Mouse (Mus musculus): Measurements from ENCODE around the gene Hltf. TPM values are rescaled to one million over a fixed set of nuclear protein-coding genes. Genes with fewer than 3 reads are reported as not detected.
"Not testable (repeated sequence)": the region's sequence is repeated elsewhere in the genome, so short reads cannot be mapped to it uniquely, and the experiment has no call there.

The Hltf gene
- 15.3 and 18.0 TPM in 2 replicates for polyA plus RNA-seq (2015; fragmentation: Nextera tagmentation; extraction: Ambion mirVana)

DNA sequence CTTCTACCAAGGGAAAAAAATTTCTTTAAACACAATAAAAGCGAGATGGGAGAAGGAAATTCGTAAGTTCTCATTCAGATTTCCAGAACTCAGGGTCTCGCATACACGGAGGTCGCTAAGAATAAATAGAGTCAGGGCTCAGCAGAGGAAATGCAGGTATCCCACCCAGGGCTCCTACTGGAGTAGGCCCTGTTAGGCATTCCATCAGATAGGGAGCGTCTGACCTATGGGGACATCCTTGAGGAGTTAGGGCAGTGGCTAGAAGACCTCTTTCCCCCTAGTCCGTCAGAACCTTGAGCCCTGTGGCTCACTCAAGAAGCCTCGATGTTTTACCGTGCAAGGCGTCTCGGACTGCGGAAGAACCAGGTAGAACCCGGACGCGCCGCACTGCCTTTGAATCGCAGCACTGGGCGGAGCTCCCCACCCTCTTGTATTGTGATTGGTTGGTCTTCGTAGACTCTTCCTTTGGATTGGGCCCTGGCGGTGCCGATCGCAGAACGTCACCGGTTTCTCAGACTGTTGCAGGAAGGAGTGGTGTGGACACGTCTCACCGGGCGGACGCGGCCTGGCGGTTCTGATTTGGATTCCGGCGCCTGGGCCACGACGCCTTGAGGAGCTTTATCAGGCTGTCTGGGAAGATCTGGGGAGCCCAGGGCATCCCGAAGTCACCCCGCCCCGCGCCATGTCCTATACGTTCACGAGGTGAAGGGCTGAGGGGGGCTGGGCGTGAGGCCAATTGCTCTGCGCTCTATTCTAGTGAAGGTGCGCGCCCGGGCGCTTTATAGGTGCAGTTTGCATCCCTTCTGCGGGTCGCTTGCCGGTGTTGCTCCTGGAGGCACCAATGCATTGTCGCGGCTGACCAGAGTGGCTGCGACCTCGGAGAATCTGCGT lies at the start of gene Hltf:
Gene Hltf, plus strand, starts transcription at position 506 of the 891 bp plus-strand sequence.
- Histone ChIP-seq H3K27me3 (ENCODE audit: control insufficient read depth, insufficient read depth, low read length) (no peaks in the 10 kb centered on the region), H3K4me3 (replicated peaks; ENCODE audit: low read length) (peak within 1 kb of the TSS; percentile 84), H3K36me3 (ENCODE audit: control insufficient read depth, insufficient read depth, low read length) (peaks cover 5% of the 10 kb centered on the region), H3K4me2 (ENCODE audit: low read depth, low read length) (peak within 1 kb of the TSS; percentile 59), H3K9ac (ENCODE audit: low read length) (peak within 1 kb of the TSS; percentile 84), H3K4me1 (ENCODE audit: control insufficient read depth, insufficient read depth, low read length) (peaks cover 3% of the 10 kb centered on the region; the same call in 1 of the 2 replicates), H3K27ac (ENCODE audit: low read length) (peak within 1 kb of the TSS; percentile 57; the same call in 1 of the 2 replicates), H3K9me3 (replicated peaks; ENCODE audit: control insufficient read depth, low read length) (no peaks in the 10 kb centered on the region)
- WGBS, result under 1% methylated on average over 51 of the region's 54 CpGs
- peak; percentile 100 for ATAC-seq (ENCODE audit: insufficient read depth, low FRiP score)

DNA sequence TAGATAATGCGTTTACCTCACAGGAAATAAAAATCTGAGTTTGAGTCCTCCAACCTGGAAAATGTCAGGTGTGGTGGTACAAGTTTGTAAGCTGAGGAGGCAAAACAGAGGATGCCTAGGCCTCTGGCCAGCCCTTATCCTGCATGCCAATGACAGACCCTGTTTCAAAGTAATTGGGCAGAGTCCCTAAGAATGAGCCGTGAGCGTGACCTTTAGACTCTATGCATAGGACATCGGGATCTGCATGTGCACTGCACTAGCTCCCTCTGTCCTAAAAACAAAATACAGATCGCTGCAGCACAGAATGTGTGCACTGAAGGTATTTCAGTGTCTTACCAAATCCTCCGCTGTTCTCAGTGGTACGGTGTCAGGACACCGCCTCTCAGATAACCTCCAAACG lies 47.1 kb upstream of the Hltf start:
- no peak for ATAC-seq (ENCODE audit: insufficient read depth, low FRiP score)
- H3K36me3 ChIP-seq (ENCODE audit: control insufficient read depth, insufficient read depth, low read length), result peaks cover 8% of the 10 kb centered on the region
- H3K4me1 ChIP-seq (ENCODE audit: control insufficient read depth, insufficient read depth, low read length), result no peaks in the 10 kb centered on the region
- H3K9me3 ChIP-seq (replicated peaks; ENCODE audit: control insufficient read depth, low read length), result no peaks in the 10 kb centered on the region
- no peak overlapping the region for H3K4me3 ChIP-seq (replicated peaks; ENCODE audit: low read length)
- WGBS, result 89% methylated on average over 9 of the region's 9 CpGs
- no peak overlapping the region for H3K9ac ChIP-seq (ENCODE audit: low read length)
- H3K4me2 ChIP-seq (ENCODE audit: low read depth, low read length), result no peak overlapping the region
- no peaks in the 10 kb centered on the region for H3K27me3 ChIP-seq (ENCODE audit: control insufficient read depth, insufficient read depth, low read length)
- no peak overlapping the region for H3K27ac ChIP-seq (ENCODE audit: low read length)

DNA sequence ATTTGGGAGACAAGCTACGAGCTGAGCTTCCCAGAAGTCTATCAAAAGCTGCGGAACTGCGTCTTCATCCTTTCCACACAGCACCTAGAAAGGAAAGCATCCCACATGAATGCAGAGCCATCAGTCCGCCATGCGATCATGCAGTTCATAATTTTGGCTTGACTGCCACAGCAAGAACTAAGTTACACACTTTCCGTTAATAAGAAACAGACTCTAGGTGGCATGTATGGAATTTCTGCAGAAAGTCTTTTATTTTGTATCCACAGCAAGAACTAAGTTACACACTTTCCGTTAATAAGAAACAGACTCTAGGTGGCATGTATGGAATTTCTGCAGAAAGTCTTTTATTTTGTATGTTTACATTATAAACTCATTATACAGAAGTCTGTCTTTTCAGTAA lies 46.7 kb upstream of the Hltf start:
- 70% methylated on average over 7 of the region's 7 CpGs for WGBS
- not testable (repeated sequence) for H3K9ac ChIP-seq (ENCODE audit: low read length); H3K9me3 ChIP-seq (replicated peaks; ENCODE audit: control insufficient read depth, low read length); H3K4me3 ChIP-seq (replicated peaks; ENCODE audit: low read length); ATAC-seq (ENCODE audit: insufficient read depth, low FRiP score); H3K4me2 ChIP-seq (ENCODE audit: low read depth, low read length); H3K27ac ChIP-seq (ENCODE audit: low read length); H3K27me3 ChIP-seq (ENCODE audit: control insufficient read depth, insufficient read depth, low read length); H3K4me1 ChIP-seq (ENCODE audit: control insufficient read depth, insufficient read depth, low read length); H3K36me3 ChIP-seq (ENCODE audit: control insufficient read depth, insufficient read depth, low read length)

DNA sequence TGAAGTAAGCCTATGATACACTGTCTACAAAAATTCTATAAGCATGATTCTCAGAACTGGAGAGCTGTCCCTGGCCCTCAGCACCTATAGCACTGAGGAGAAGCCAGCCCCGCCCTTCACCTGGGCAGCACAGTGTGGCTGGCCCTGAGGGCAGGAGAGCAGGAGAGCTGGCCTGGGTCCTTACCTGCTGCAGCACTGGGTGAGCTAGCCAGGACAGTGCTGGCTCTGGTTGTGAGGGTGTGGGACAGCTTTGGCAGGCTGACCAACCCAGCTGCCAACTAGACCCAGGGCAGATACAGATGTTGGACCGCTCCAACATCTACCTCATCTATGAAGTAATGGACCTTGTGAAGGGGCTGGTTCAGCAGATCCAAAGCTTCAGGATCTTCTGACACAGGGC lies 43.2 kb upstream of the Hltf start:
- H3K9ac ChIP-seq (ENCODE audit: low read length), result no peak overlapping the region
- no peak for ATAC-seq (ENCODE audit: insufficient read depth, low FRiP score)
- 98% methylated on average over 2 of the region's 2 CpGs for WGBS

DNA sequence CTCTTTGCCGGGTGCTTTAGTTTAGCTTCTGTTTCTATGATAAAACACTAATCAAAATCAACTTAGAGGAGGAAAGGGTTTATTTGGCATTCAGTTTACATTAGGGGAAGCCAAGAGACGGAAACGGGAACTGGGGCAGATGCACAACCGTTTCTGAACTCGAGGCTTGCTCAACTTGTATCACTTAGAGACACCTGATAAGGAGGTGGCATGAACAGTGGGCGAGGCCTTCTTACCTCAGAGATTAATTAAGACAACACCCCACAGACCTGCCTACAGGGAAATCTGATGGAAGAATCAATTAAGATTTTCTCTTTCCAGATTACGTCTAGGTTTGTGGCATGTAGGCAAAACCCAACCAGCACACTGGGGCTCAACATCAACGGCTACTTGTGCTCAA lies 39.5 kb upstream of the Hltf start:
- Histone ChIP-seq H3K27ac (ENCODE audit: low read length) (no peak overlapping the region), H3K36me3 (ENCODE audit: control insufficient read depth, insufficient read depth, low read length) (peaks cover 16% of the 10 kb centered on the region; the same call in 1 of the 2 replicates), H3K4me1 (ENCODE audit: control insufficient read depth, insufficient read depth, low read length) (no peaks in the 10 kb centered on the region), H3K9me3 (replicated peaks; ENCODE audit: control insufficient read depth, low read length) (no peaks in the 10 kb centered on the region), H3K4me3 (replicated peaks; ENCODE audit: low read length) (no peak overlapping the region), H3K27me3 (ENCODE audit: control insufficient read depth, insufficient read depth, low read length) (no peaks in the 10 kb centered on the region), H3K9ac (ENCODE audit: low read length) (no peak overlapping the region), H3K4me2 (ENCODE audit: low read depth, low read length) (no peak overlapping the region)
- ATAC-seq (ENCODE audit: insufficient read depth, low FRiP score), result no peak
- 76% methylated on average over 8 of the region's 8 CpGs for WGBS

More for the DNA sequence above, 43.2 kb upstream of the Hltf start:
- Histone ChIP-seq H3K27ac (ENCODE audit: low read length) (no peak overlapping the region), H3K4me2 (ENCODE audit: low read depth, low read length) (no peak overlapping the region), H3K9me3 (replicated peaks; ENCODE audit: control insufficient read depth, low read length) (no peaks in the 10 kb centered on the region), H3K36me3 (ENCODE audit: control insufficient read depth, insufficient read depth, low read length) (peaks cover 5% of the 10 kb centered on the region), H3K4me3 (replicated peaks; ENCODE audit: low read length) (no peak overlapping the region), H3K27me3 (ENCODE audit: control insufficient read depth, insufficient read depth, low read length) (no peaks in the 10 kb centered on the region), H3K4me1 (ENCODE audit: control insufficient read depth, insufficient read depth, low read length) (no peaks in the 10 kb centered on the region)

DNA sequence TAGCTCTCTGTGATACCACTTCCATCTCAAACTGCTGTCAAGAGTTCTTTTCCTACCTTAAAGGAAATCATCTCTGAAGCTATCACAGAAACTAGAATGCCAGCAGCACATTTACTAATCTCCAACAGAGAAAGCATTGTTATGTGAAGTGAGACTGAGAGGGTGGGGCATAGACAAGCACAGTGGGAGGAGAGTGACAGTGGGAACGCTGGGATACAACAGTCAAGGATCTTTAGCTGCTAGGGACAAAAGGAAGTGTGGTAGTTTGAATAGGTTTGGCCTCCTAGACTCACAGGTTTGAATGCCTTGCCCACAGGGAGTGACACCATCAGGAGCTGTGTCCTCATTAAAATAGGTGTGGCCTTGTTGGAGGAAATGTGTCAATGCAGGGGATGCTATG lies 33.8 kb upstream of the Hltf start:
- Histone ChIP-seq H3K4me1 (ENCODE audit: control insufficient read depth, insufficient read depth, low read length) (no peaks in the 10 kb centered on the region), H3K4me3 (replicated peaks; ENCODE audit: low read length) (no peak overlapping the region), H3K27ac (ENCODE audit: low read length) (no peak overlapping the region), H3K9me3 (replicated peaks; ENCODE audit: control insufficient read depth, low read length) (no peaks in the 10 kb centered on the region), H3K27me3 (ENCODE audit: control insufficient read depth, insufficient read depth, low read length) (no peaks in the 10 kb centered on the region), H3K36me3 (ENCODE audit: control insufficient read depth, insufficient read depth, low read length) (peaks cover 28% of the 10 kb centered on the region), H3K9ac (ENCODE audit: low read length) (no peak overlapping the region), H3K4me2 (ENCODE audit: low read depth, low read length) (no peak overlapping the region)
- 65% methylated on average over 1 of the region's 1 CpGs for WGBS
- no peak for ATAC-seq (ENCODE audit: insufficient read depth, low FRiP score)

DNA sequence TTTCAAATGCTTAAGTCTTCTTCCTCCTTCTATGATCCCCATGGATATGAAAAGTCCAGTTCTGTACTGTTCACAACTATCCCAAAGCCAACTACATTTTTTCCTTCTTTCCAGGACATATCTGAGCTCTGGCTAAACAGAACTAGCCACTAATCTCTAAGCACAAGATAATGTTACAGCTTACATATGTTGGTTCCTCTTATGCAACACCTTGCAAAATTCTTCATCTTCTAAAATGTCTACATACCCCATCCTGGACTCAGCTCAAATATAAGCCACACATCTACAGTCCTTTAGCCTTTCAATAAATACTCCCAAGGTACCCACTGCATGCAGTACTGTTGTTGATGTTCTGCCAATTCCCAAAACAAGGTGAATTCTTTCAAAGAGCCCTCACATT lies 31.1 kb upstream of the Hltf start:
- Histone ChIP-seq H3K9me3 (replicated peaks; ENCODE audit: control insufficient read depth, low read length) (no peaks in the 10 kb centered on the region), H3K27ac (ENCODE audit: low read length) (0 out of 2 replicates have a peak overlapping the region, but pooled peaks have one; percentile 38), H3K36me3 (ENCODE audit: control insufficient read depth, insufficient read depth, low read length) (peaks cover 21% of the 10 kb centered on the region), H3K4me3 (replicated peaks; ENCODE audit: low read length) (no peak overlapping the region), H3K9ac (ENCODE audit: low read length) (no peak overlapping the region), H3K4me2 (ENCODE audit: low read depth, low read length) (no peak overlapping the region), H3K27me3 (ENCODE audit: control insufficient read depth, insufficient read depth, low read length) (no peaks in the 10 kb centered on the region), H3K4me1 (ENCODE audit: control insufficient read depth, insufficient read depth, low read length) (no peaks in the 10 kb centered on the region)
- no peak for ATAC-seq (ENCODE audit: insufficient read depth, low FRiP score)

DNA sequence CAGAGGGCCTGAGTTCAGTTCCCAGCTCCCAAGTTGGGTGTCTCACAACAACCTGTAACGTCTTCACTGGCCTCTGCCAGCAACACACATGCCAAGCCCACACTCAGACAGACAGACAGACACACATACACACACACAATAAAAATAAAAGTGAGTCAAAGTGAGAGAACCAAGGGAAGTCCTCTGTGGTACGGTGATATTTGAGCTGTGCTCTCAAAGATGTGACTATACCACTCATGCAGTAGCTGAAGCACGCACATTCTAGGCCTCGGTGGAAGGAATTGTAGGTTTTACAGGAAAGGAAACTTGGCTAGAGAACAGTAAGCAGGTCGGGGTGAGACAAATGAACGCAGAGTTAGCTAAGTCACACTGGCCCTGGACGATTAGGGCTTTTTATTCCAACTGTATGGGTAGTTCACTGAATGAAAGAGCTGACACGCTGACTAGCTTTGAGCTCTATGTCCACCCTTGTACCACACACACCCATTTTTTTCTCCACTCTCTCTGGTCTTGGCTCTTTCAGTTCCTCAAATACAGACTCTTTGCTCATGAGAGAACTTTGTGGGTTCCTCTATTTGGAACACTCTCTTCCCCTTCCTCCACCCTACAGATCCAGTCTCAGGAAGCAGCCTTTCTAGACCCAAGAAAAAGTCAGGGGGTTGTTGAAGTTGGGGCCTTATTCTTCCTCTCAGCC lies 30.5 kb upstream of the Hltf start:
- Histone ChIP-seq H3K4me1 (ENCODE audit: control insufficient read depth, insufficient read depth, low read length) (no peaks in the 10 kb centered on the region), H3K9me3 (replicated peaks; ENCODE audit: control insufficient read depth, low read length) (no peaks in the 10 kb centered on the region), H3K36me3 (ENCODE audit: control insufficient read depth, insufficient read depth, low read length) (peaks cover 21% of the 10 kb centered on the region), H3K4me2 (ENCODE audit: low read depth, low read length) (no peak overlapping the region), H3K27me3 (ENCODE audit: control insufficient read depth, insufficient read depth, low read length) (no peaks in the 10 kb centered on the region), H3K9ac (ENCODE audit: low read length) (no peak overlapping the region), H3K27ac (ENCODE audit: low read length) (peak overlapping the region; percentile 38; the same call in 1 of the 2 replicates), H3K4me3 (replicated peaks; ENCODE audit: low read length) (no peak overlapping the region)
- 91% methylated on average over 8 of the region's 8 CpGs for WGBS
- no peak for ATAC-seq (ENCODE audit: insufficient read depth, low FRiP score)

DNA sequence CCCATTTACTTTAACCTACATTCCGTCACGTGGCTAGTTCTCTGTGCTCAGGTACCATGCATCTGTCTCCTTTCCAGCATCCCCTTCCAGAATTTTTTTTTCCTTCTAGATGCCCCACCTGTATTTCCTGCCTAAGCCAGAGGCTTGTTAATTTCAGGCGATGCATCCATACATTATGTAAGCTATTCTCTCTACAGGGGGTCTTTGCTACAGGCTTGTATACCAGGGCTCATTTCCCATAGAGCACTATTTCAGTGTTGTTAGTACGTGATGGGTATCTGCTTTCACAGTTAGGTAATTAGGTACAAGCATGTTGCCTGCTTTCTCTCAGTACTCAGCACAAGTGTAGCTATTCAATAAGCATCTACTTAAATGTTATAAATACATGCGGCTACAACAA lies 29.8 kb upstream of the Hltf start:
- WGBS, result 93% methylated on average over 5 of the region's 5 CpGs
- Histone ChIP-seq H3K27ac (ENCODE audit: low read length) (no peak overlapping the region), H3K27me3 (ENCODE audit: control insufficient read depth, insufficient read depth, low read length) (no peaks in the 10 kb centered on the region), H3K4me3 (replicated peaks; ENCODE audit: low read length) (no peak overlapping the region), H3K4me1 (ENCODE audit: control insufficient read depth, insufficient read depth, low read length) (no peaks in the 10 kb centered on the region), H3K4me2 (ENCODE audit: low read depth, low read length) (no peak overlapping the region), H3K36me3 (ENCODE audit: control insufficient read depth, insufficient read depth, low read length) (peaks cover 15% of the 10 kb centered on the region), H3K9ac (ENCODE audit: low read length) (no peak overlapping the region), H3K9me3 (replicated peaks; ENCODE audit: control insufficient read depth, low read length) (no peaks in the 10 kb centered on the region)
- ATAC-seq (ENCODE audit: insufficient read depth, low FRiP score), result no peak

All from stomach, embryonic 16.5 days (tissue).